Mouse (Mus musculus) left cerebral cortex, adult 11 months (tissue): ENCODE measurements around the gene Rsph3a.
A peak's percentile ranks its signal among the peaks of the same experiment; 100 is the strongest.
"Not testable (repeated sequence)": the region's sequence is repeated elsewhere in the genome, so short reads cannot be mapped to it uniquely, and the experiment has no call there.

Experiments used
- DNase-seq: peaks from one replicate; pipeline ENCODE4 v3.0.0; 2022; ENCODE audit warnings: low spot score

Rsph3a gene

DNA sequence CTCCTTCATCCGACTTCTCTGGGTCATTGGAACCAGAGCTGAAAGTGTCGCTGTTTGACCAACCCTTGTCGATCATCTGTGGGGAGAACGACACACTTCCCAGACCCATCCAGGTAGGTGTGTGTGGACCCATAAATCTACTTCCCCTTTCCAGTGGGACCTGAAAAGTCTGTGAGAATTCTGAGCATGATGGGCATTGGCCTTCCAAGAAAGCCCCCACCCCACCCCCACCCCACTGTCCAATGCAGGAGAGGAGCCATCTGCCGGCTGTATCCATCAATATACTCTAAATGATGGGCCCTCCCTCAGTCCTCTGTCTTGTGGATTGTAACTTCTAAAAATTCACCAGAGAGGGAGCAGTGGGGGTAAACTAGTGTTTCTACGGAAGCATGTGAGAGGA, 16.8 kb upstream of the Rsph3a start:
- no peak for DNase-seq

DNA sequence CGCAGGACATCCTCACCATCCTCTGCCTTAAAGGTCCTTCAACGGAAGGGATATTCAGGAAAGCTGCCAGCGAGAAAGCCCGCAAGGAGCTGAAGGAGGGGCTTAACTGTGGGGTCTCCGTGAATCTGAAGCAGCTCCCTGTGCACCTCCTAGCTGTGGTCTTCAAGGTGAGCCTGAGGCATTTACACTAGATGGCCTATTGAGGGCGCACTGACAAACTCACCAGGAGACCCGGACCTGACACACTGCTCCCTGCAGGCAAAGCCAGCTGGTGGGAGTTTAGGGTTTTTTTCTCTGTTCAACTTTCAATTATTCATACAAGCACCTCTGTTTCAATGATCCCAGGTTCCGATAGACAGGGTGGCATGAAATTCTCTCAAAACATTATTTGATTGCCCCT, 16.1 kb upstream of the Rsph3a start:
- no peak for DNase-seq

DNA sequence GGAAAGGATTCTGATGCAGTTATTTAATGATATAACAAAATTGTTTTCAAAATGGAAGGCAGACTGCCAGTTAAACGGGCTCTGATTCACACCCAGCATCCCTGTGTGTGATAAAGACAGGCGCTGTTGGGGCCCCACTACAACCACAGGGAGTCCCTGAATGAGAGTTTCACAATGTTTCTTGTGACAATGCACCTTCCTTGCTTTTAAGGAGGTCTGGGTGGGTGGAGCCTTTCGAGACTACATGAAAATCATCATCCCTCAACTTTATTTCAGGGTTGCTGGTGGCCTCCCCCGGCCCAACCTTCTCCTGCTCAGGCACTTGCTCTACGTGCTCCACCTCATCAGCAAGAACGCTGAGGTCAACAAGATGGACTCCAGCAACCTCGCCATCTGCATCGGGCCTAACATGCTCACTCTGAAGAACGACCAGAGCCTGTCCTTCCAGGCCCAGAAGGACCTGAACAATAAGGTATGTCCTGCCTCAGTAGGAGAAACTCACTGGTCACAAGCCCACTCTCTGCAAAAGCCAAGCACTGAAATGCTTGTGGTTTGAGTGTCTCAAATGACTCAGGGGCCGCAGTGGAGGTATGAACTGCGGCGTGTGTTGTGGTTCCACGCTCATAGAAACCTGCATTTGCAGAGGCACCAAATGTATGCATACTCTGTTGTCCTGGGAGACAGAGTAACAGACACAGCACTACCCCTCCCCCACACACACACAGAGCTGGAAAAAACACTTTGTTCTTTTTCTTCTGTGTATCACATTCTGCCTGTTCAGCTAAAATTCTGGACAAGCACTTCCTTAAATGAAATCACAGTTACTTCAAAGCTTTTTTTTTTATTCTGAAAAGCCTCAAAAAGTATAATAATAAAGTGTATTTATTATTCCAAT, 14.1 kb upstream of the Rsph3a start:
- DNase-seq: no peak

DNA sequence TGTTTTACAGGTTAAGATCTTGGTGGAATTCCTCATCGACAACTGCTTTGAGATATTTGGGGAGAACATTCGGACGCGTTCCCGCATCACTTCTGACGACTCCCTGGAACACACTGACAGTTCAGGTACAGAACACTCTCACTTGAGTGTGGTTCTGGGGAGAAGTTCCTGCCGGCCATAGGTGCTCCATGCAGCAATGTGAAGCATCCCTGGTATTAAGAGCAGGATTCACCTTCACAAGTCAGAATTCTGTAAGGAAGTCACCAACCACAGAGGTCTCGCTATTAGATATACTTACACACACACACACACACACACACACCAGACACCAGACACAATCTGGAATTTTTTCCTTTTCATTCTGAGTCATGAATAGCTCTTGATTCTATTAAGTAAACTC, 13.3 kb upstream of the Rsph3a start:
- not testable (repeated sequence) for DNase-seq

GRCm38 (mm10) chr17:7939640-7940039, 5.8 kb upstream of the Rsph3a start:
- DNase-seq: peak; percentile 24

DNA sequence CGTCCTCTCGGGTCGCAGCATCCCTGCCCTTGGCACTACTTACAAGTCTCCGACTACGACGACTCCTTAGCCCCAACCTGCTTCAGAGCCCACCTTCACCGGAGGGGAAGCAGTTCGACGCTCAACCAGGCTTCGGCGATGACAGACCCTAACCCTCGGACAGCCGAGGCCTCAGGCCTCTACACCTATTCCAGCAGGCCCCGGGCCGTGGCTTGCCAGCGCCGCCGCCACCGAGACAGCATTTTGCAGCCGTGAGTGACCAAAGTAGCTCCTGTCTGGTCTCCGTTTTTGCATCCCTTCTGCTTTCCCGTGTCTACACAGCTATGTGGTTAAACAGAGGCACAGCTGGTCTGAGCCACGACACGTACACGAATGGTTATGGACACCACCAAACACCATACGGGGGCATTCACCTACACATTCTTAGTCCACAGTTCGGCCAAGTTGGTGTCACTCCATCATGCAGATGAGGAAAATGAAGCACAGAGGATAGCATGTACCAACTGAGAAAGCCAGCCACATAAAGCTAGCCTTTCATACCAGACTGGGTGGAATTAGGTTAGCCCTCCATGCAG, 726 bp downstream of the Rsph3a start:
- not testable (repeated sequence) for DNase-seq

DNA sequence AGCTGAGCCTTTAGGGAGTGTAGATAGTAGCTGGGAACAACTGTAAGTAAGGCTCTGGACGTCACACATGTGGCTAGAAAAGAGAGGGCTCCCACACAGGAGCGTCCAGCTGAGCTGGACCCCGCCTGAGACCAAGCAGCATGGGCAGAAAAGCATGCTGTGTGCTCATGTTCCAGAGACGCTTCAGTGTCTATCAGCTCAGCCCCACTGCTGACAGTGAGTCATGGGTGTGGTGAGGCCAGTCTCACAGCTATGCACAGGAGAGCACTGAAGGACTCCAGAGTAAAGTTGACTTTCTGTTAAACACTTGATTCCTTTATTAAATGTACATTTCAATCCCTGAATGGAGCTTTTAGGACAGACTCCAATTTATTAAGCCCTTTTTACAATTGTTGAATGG, 5.9 kb downstream of the Rsph3a start:
- not testable (repeated sequence) for DNase-seq

- DNase-seq: not testable (repeated sequence)
Measured at GRCm38 (mm10) chr17:7957242-7957641, 11.8 kb downstream of the Rsph3a start.

DNA sequence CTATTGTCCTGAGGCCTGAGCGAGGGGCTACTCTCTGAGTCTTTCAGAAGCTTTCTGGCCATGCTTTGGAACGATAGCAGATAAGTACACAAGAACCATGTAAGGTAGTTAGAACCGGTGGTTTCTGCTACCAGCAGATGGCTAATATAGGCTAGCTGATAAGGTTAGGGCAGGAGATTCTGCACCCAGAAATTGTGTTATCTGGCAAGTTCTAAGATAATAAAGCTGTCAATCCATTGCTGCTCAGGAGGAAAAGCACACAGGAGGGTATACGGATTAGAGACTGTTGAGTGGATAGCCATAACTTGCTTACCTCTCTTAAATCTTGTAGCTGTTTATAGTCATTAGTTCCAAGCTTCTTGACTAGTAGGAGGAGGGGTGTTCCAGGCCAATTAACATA, 17.9 kb downstream of the Rsph3a start:
- DNase-seq: not testable (repeated sequence)

GRCm38 (mm10) chr17:7964398-7964797, 19.0 kb downstream of the Rsph3a start:
- not testable (repeated sequence) for DNase-seq

GRCm38 (mm10) chr17:7968490-7968889, 23.1 kb downstream of the Rsph3a start:
- not testable (repeated sequence) for DNase-seq

GRCm38 (mm10) chr17:7969782-7970181, 24.4 kb downstream of the Rsph3a start:
- DNase-seq: not testable (repeated sequence)

DNA sequence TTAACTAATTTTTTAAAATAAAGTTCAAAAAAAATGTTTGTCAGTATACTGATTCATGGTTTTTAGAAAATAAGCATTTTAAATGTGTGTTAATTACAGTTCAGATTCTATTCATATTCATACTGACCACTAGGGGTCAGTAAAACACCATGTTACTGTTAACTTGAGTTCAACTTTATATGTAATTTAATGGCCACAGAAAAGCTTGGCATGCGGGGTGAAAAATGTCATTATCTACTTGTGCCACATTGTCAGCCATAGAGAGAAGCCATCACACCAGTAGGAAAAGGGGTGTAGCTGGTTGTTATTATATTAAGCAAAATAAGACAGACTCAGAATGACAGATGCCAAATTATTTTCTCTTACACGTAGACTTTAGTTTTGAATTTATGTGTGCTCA, 38.1 kb downstream of the Rsph3a start:
- DNase-seq: not testable (repeated sequence)

DNA sequence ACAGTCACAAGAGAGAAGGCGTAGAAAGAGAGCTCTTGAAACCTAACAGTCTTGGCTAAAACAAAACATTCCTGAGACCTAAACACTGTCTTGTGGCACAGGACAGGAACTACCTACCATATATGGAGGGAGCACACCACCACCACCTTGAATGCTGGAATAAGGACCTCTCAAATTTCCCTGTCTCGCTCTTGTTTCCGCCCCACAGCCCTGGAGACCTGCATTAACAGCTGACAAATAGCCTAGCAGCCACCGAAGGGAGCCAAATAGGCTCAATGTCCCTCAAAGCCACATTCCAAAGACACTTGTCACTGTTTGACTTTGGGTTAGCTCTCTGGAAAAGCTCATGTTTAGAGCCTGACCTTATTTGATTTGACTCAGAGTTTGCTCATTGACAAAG, 40.2 kb downstream of the Rsph3a start:
- not testable (repeated sequence) for DNase-seq

DNA sequence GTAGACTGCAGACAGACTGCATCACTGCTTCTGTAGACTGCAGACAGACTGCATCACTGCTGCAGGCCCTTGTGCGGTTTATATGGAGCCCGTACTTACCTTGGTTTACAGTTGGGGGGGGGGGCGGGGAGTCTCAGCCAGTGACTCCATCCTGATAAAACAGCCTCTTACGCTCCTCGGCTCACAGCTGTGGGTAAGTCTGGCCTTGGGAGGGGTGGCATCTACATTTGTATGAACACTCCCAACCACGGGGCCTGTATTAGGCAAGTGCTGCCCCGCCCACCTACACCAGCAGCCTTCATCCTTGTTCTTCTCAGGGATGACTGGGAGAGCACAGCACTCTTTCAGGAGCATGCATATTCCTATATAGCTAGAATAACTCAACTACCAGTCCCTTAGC, 41.6 kb downstream of the Rsph3a start:
- DNase-seq: not testable (repeated sequence)

DNA sequence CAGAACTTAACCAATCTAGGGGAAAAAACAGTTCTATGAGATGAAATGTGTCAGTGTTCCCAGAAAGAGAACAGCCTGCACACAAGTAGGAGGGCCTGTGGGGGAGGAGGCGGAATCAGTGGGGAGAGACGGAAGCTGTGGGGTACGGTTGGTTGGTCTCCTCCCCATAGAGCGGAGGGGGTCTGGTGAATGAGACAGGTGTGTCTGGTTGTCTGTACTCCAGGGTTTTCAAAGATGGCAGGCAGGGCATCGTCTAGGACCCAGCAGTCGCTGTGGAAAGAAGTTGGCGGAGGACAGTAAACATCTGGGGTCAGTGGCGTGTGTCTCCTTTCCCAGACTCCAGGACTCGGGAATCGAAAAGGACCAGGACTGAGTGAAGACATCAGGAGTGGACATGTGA, 57.8 kb downstream of the Rsph3a start:
- not testable (repeated sequence) for DNase-seq

GRCm38 (mm10) chr17:8006771-8007170, 61.4 kb downstream of the Rsph3a start:
- DNase-seq: not testable (repeated sequence)

- DNase-seq: not testable (repeated sequence)
Measured at GRCm38 (mm10) chr17:8009565-8009964, 64.2 kb downstream of the Rsph3a start.

GRCm38 (mm10) chr17:8013974-8014373, 68.6 kb downstream of the Rsph3a start:
- not testable (repeated sequence) for DNase-seq

GRCm38 (mm10) chr17:8022675-8023074, 77.3 kb downstream of the Rsph3a start:
- DNase-seq: not testable (repeated sequence)

GRCm38 (mm10) chr17:8027475-8028168, 82.2 kb downstream of the Rsph3a start:
- DNase-seq: not testable (repeated sequence)
